Mouse (Mus musculus) testis, adult 2 months (tissue): Measurements from ENCODE around the gene Fry.

Experiments used
- CTCF ChIP-seq: fragments of 200-500 bp; IDR thresholded peaks from 2 replicates; pipeline ENCODE4 v1.5.1; 2012; ENCODE audit warnings: low read depth, mild to moderate bottlenecking, inconsistent platforms, low read length, moderate library complexity; ENCODE audit not compliant: control insufficient read depth, insufficient read depth, insufficient replicate concordance
- POLR2A ChIP-seq: fragments of 200-500 bp; IDR thresholded peaks from 2 replicates; pipeline ENCODE4 v1.6.1; 2012; ENCODE audit warnings: low read depth, mild to moderate bottlenecking, inconsistent platforms, low read length, moderate library complexity; ENCODE audit not compliant: control insufficient read depth

DNA sequence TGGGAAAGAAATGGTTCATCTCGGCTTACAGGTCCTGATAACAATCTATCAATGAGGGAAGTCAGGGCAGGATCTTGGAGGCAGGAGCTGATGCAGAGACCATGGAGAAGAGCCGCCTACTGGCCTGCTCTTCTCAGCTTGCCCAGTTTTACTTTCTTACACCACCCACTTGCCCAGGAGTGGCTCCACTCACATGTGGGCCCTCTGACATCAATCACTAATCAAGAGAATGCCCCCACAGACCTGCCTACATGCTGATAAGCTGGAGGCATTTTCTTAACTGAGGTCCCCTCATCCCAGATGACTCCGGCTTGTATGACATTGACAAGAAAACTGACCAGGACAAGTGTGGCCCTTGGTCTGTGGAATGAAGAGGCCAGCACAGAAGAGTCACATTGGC is 16.2 kb downstream of the Fry start:
- TF ChIP-seq CTCF (no peak), POLR2A (no peak)
